Mouse (Mus musculus) CH12.LX (cell line): ENCODE measurements around the gene Dmd. TPM values are rescaled to one million over a fixed set of nuclear protein-coding genes. Genes with fewer than 3 reads are reported as not detected.
"Not testable (repeated sequence)": the region's sequence is repeated elsewhere in the genome, so short reads cannot be mapped to it uniquely, and the experiment has no call there.

Experiments
- DNase-seq: peaks from one replicate; pipeline ENCODE4 v3.0.0-alpha.2; 2013; ENCODE audit errors: extremely low read depth
- H3K27ac ChIP-seq: 2 replicates; pipeline ENCODE4 v1.5.1; 2012; ENCODE audit warnings: low read depth, mild to moderate bottlenecking, control low read depth, moderate library complexity; ENCODE audit not compliant: insufficient read depth
- H3K27me3 ChIP-seq: replicated peaks from 2 replicates; pipeline ENCODE3; 2012; ENCODE audit warnings: inconsistent platforms
- H3K36me3 ChIP-seq, 2 experiments: replicated peaks in 1 of 2; 2 replicates each; pipeline versions ENCODE3 to v1.6.1; 2012; ENCODE audit warnings: inconsistent platforms in 1 of 2, low read length in 1 of 2, mild to moderate bottlenecking in 1 of 2, mixed read lengths in 1 of 2, moderate library complexity in 1 of 2; ENCODE audit not compliant: control insufficient read depth in 1 of 2, insufficient read depth in 1 of 2
- H3K4me1 ChIP-seq, 2 experiments: 2 replicates each; pipeline ENCODE4 v1.6.1; 2012; ENCODE audit warnings: inconsistent platforms in 1 of 2, moderate library complexity in 1 of 2; ENCODE audit not compliant: insufficient read depth in 2 of 2, control insufficient read depth in 1 of 2
- H3K4me2 ChIP-seq: 2 replicates; pipeline ENCODE4 v1.6.1; 2012; ENCODE audit warnings: low read depth, mild to moderate bottlenecking, control low read depth; ENCODE audit not compliant: poor library complexity, insufficient read depth, severe bottlenecking
- H3K4me3 ChIP-seq, 3 experiments: fragments of 150-350 bp in 1 of 3; sonication (generic) in 1 of 3; replicated peaks in 1 of 3; 2 replicates each; pipeline versions ENCODE3 to v1.5.1; 2011 to 2012; ENCODE audit warnings: low read depth in 2 of 3, low read length in 2 of 3, mild to moderate bottlenecking in 2 of 3, moderate library complexity in 2 of 3, control low read depth in 1 of 3, improper control_type of control experiment in 1 of 3, inconsistent platforms in 1 of 3, mixed read lengths in 1 of 3; ENCODE audit not compliant: poor library complexity in 1 of 3
- H3K79me2 ChIP-seq: replicated peaks from 2 replicates; pipeline ENCODE4 v1.6.1; 2012; ENCODE audit warnings: mild to moderate bottlenecking, moderate library complexity; ENCODE audit not compliant: control insufficient read depth, poor library complexity, insufficient read depth, severe bottlenecking; ENCODE audit errors: extremely low read depth
- H3K9ac ChIP-seq: 2 replicates; pipeline ENCODE4 v1.6.1; 2012; ENCODE audit warnings: low read depth, mild to moderate bottlenecking, control low read depth, moderate library complexity; ENCODE audit not compliant: insufficient read depth
- H3K9me3 ChIP-seq: replicated peaks from 2 replicates; pipeline ENCODE3; 2012; ENCODE audit warnings: low read length, inconsistent platforms, mixed read lengths
- CHD1 ChIP-seq: IDR thresholded peaks from 2 replicates; pipeline ENCODE4 v1.6.1; 2012; ENCODE audit warnings: low read depth, low read length, improper control_type of control experiment, inconsistent platforms
- CHD2 ChIP-seq: IDR thresholded peaks from 2 replicates; pipeline ENCODE4 v1.6.1; 2011; ENCODE audit warnings: low read length, improper control_type of control experiment
- ELF1 ChIP-seq: IDR thresholded peaks from 2 replicates; pipeline ENCODE4 v1.6.1; 2014; ENCODE audit warnings: low read depth, mild to moderate bottlenecking, inconsistent platforms, low read length, improper control_type of control experiment
- EP300 ChIP-seq: IDR thresholded peaks from 2 replicates; pipeline ENCODE4 v1.6.1; 2011; ENCODE audit warnings: low read length, improper control_type of control experiment
- ETS1 ChIP-seq: conservative IDR thresholded peaks from 2 replicates; pipeline ENCODE4 v1.6.1; 2012; ENCODE audit warnings: low read depth, mild to moderate bottlenecking, inconsistent platforms, low read length, improper control_type of control experiment, moderate library complexity
- GABPA ChIP-seq: IDR thresholded peaks from 2 replicates; pipeline ENCODE4 v1.6.1; 2012; ENCODE audit warnings: low read depth, low read length, improper control_type of control experiment, inconsistent platforms; ENCODE audit not compliant: insufficient replicate concordance
- KAT2A ChIP-seq: IDR thresholded peaks from 2 replicates; pipeline ENCODE4 v1.6.1; 2012; ENCODE audit warnings: low read length, improper control_type of control experiment, inconsistent platforms; ENCODE audit not compliant: insufficient replicate concordance
- MAFK ChIP-seq: IDR thresholded peaks from 2 replicates; pipeline ENCODE4 v1.6.1; 2011; ENCODE audit warnings: low read length, improper control_type of control experiment; ENCODE audit not compliant: insufficient replicate concordance
- MEF2A ChIP-seq: IDR thresholded peaks from 2 replicates; pipeline ENCODE4 v1.6.1; 2014; ENCODE audit warnings: low read depth, mild to moderate bottlenecking, inconsistent platforms, low read length, improper control_type of control experiment, borderline replicate concordance
- MXI1 ChIP-seq: IDR thresholded peaks from 2 replicates; pipeline ENCODE4 v1.6.1; 2011; ENCODE audit warnings: mild to moderate bottlenecking, low read depth, low read length, improper control_type of control experiment
- NELFE ChIP-seq: IDR thresholded peaks from 2 replicates; pipeline ENCODE4 v1.6.1; 2011; ENCODE audit warnings: low read depth, low read length, improper control_type of control experiment
- PAX5 ChIP-seq: IDR thresholded peaks from 2 replicates; pipeline ENCODE4 v1.6.1; 2012; ENCODE audit warnings: low read length, inconsistent platforms, mixed read lengths
- POLR2AphosphoS2 ChIP-seq: IDR thresholded peaks from 2 replicates; pipeline ENCODE4 v1.6.1; 2011; ENCODE audit warnings: low read depth, low read length, improper control_type of control experiment
- RAD21 ChIP-seq: IDR thresholded peaks from 2 replicates; pipeline ENCODE4 v1.6.1; 2011; ENCODE audit warnings: low read depth, mild to moderate bottlenecking, low read length, improper control_type of control experiment, moderate library complexity
- RCOR1 ChIP-seq: conservative IDR thresholded peaks from 2 replicates; pipeline ENCODE4 v1.6.1; 2012; ENCODE audit warnings: low read depth, mild to moderate bottlenecking, inconsistent platforms, low read length, improper control_type of control experiment
- TCF12 ChIP-seq: IDR thresholded peaks from 2 replicates; pipeline ENCODE4 v1.6.1; 2014; ENCODE audit warnings: low read depth, mild to moderate bottlenecking, inconsistent platforms, low read length, improper control_type of control experiment
- UBTF ChIP-seq: IDR thresholded peaks from 2 replicates; pipeline ENCODE4 v1.6.1; 2012; ENCODE audit warnings: low read depth, mild to moderate bottlenecking, inconsistent platforms, low read length, improper control_type of control experiment, moderate library complexity
- USF1 ChIP-seq: IDR thresholded peaks from 2 replicates; pipeline ENCODE4 v1.6.1; 2014; ENCODE audit warnings: low read depth, mild to moderate bottlenecking, inconsistent platforms, low read length, improper control_type of control experiment
- USF2 ChIP-seq: conservative IDR thresholded peaks from 2 replicates; pipeline ENCODE4 v1.6.1; 2011; ENCODE audit warnings: low read depth, low read length, improper control_type of control experiment
- ZKSCAN1 ChIP-seq: IDR thresholded peaks from 2 replicates; pipeline ENCODE4 v1.6.1; 2012; ENCODE audit warnings: low read depth, inconsistent platforms, low read length, improper control_type of control experiment, borderline replicate concordance
- ZNF384 ChIP-seq: IDR thresholded peaks from 2 replicates; pipeline ENCODE4 v1.6.1; 2012; ENCODE audit warnings: low read depth, low read length, improper control_type of control experiment, inconsistent platforms
- dilution Hi-C: fragments of 300-500 bp; cut with MboI; formaldehyde crosslinking; loops from 2 replicates; pipeline ENCODE4 v1.14.3; 2020; ENCODE audit warnings: low sequenced_read_pairs; ENCODE audit not compliant: extremely low pct_unique_long_range_greater_than_20kb, extremely low pct_ligation_motif_present
- in situ Hi-C: fragments of 300-500 bp; cut with MboI; formaldehyde crosslinking; loops from 3 replicates; pipeline ENCODE4 v1.14.3; 2019; ENCODE audit warnings: low sequenced_read_pairs, low pct_ligation_motif_present, low pct_unique_long_range_greater_than_20kb, mixed read lengths
- polyA plus RNA-seq: library from polyadenylated mRNA; unstranded; fragments of >175 nt; gene quantifications from 2 replicates; pipeline ENCODE4 v1.2.1, GENCODE M21; 2012; ENCODE audit warnings: low read depth; ENCODE audit not compliant: insufficient read length
- total RNA-seq, 2 experiments: library from RNA; depleted of rRNA; stranded (reverse); fragments of 300-350 nt in 1 of 2; fragments of >200 nt in 1 of 2; gene quantifications; 2 replicates each; pipeline ENCODE4 v1.2.3; 2012 to 2014

Gene Dmd
- total and polyA plus RNA-seq, 3 experiments, result 0.81 to 2.7 (median 2.1) TPM

DNA sequence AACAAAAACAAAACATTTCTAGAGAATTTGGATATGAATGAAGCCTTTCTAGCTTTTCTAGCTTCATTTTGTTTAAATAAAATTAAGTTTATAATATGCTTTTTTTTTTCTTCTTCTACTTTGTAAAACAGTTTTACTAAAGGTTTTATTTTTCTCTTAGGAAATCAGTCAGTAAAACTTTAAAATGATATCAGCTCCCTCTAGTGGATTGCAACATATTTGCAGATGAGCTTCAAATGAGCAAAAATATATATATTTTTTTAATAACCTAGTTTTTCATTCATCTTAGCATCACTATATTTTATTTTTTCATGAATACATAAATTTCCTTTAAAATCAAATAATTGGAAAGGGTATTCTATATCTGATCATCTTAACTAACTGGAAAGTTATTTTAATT lies 838.7 kb downstream of the Dmd start:
- Histone ChIP-seq H3K9me3 (no peaks in the 10 kb centered on the region), H3K4me2 (no peak overlapping the region), H3K4me1 (no peaks in the 10 kb centered on the region), H3K9ac (no peak overlapping the region), H3K4me3 (no peak overlapping the region), H3K27me3 (no peaks in the 10 kb centered on the region), H3K79me2 (no peaks in the 10 kb centered on the region), H3K36me3 (no peaks in the 10 kb centered on the region), H3K27ac (no peak overlapping the region)
- TF ChIP-seq CHD2 (no peak), ZNF384 (no peak), GABPA (no peak)
- in situ Hi-C loops (no loop called here), dilution Hi-C loops (no loop called here)
- DNase-seq, result no peak

DNA sequence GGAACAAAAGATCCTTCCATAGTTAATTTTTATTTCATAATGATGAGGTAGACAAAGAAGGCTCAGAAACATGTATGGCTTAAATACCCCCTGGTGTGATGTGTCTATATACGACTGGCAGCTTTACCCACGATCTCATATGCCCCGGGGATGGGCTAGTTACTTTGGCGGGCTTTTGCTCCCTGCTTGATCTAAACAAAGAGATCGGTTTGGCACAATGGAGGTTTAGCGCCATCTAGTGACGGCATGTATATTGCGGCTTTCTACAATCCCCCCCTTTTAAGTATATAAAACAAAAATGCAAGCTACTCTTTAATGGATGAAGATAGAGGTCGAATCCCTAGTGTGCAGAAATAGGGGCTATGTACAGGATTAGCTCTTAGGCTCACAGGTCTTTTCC lies 918.8 kb downstream of the Dmd start:
- DNase-seq, H3K4me3 ChIP-seq, H3K9ac ChIP-seq, in situ Hi-C loops, H3K79me2 ChIP-seq, dilution Hi-C loops, H3K27me3 ChIP-seq, H3K4me2 ChIP-seq, H3K4me1 ChIP-seq, H3K9me3 ChIP-seq, H3K36me3 ChIP-seq, H3K27ac ChIP-seq: not testable (repeated sequence)

DNA sequence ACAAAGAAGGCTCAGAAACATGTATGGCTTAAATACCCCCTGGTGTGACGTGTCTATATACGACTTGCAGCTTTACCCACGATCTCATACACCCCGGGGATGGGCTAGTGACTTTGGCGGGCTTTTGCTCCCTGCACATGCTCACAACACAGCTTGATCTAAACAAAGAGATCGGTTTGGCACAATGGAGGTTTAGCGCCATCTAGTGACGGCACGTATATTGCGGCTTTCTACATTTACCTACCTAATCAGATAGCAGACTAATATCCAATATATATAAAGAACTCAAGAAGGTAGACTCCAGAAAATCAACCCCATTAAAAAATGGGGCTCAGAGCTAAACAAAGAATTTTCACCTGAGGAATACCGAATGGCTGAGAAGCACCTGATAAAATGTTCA lies 926.7 kb downstream of the Dmd start:
- H3K9me3 ChIP-seq, dilution Hi-C loops, H3K4me3 ChIP-seq, H3K27ac ChIP-seq, H3K79me2 ChIP-seq, H3K36me3 ChIP-seq, H3K4me2 ChIP-seq, in situ Hi-C loops, H3K9ac ChIP-seq, H3K4me1 ChIP-seq, H3K27me3 ChIP-seq, DNase-seq: not testable (repeated sequence)

GRCm38 (mm10) chrX:83975895-83976294 lies 1027.2 kb downstream of the Dmd start:
- no peak overlapping the region for H3K4me2 ChIP-seq
- H3K4me3 ChIP-seq, result no peak overlapping the region
- DNase-seq, result no peak
- H3K27ac ChIP-seq, result no peak overlapping the region
- no peaks in the 10 kb centered on the region for H3K9me3 ChIP-seq
- in situ Hi-C loops, result no loop called here
- no peak overlapping the region for H3K9ac ChIP-seq
- no peaks in the 10 kb centered on the region for H3K36me3 ChIP-seq
- no peaks in the 10 kb centered on the region for H3K79me2 ChIP-seq
- TF ChIP-seq ELF1, result no peak
- TF ChIP-seq POLR2AphosphoS2, result no peak
- no peak for TF ChIP-seq RAD21
- TF ChIP-seq TCF12, result no peak
- TF ChIP-seq CHD2, result no peak
- no peak for TF ChIP-seq UBTF
- TF ChIP-seq MXI1, result no peak
- TF ChIP-seq USF1, result no peak
- no peak for TF ChIP-seq ZKSCAN1
- no peak for TF ChIP-seq CHD1
- TF ChIP-seq EP300, result no peak
- TF ChIP-seq KAT2A, result no peak
- TF ChIP-seq NELFE, result no peak
- no peak for TF ChIP-seq USF2
- no peak for TF ChIP-seq MEF2A
- TF ChIP-seq ZNF384, result no peak
- no peak for TF ChIP-seq PAX5
- no peak for TF ChIP-seq MAFK
- TF ChIP-seq ETS1, result no peak
- TF ChIP-seq RCOR1, result no peak
- H3K4me1 ChIP-seq, result no peaks in the 10 kb centered on the region
- no peaks in the 10 kb centered on the region for H3K27me3 ChIP-seq
- dilution Hi-C loops, result no loop called here
